Mouse (Mus musculus): ENCODE results near the gene Sycp3. TPM values are rescaled to one million over a fixed set of nuclear protein-coding genes. Genes with fewer than 3 reads are reported as not detected.
A peak's percentile ranks its signal among the peaks of the same experiment; 100 is the strongest.

Sycp3 gene
- polyA plus RNA-seq, 1 experiment from 2014 or later, result 50.4 TPM

DNA sequence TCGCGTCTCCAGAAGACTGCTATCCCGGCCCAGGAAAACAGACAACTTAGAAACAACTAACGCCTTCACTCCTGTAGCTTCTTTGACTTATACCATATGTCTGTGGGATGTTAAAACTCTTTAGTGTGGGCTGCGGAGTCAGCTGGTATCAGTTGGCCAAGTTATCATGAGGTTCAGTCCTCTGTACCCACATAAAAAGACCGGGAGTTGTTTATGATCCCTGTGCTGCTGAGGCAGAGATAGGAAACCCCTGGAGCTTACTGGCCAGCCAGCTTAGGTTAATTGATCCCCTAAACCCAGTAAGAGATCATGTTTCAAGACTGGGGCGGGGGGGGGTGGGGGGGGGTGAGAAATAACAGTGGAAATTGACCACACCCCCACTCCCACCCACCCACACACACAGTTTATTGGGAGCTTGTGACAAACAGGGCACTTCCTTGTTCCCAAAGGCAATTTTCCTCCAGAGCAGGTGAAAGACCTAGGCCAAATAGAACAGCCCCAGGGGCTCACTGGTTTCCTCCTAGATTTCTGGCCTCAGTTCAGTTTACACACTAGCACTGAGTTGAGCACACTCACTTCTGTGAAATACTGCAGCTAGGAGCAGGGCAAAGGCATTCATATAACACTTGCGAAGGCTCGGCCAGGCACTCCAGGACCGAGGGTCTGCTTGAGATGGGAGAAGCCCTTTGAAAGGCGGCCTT, 37.6 kb downstream of the Sycp3 start:
- WGBS, result 35% methylated on average over 11 of the region's 11 CpGs
- TF ChIP-seq CTCF (IDR thresholded peaks at IDR 0.05; ENCODE audit: low read depth), result no peak
- Histone ChIP-seq H3K27ac (ENCODE audit: low read depth, low read length) (peak overlapping the region; percentile 75), H3K9ac (ENCODE audit: low read depth, low read length) (no peak overlapping the region), H3K4me2 (replicated peaks; ENCODE audit: low read depth) (peak overlapping the region; percentile 49), H3K27me3 (replicated peaks; ENCODE audit: control insufficient read depth, insufficient read depth, low read length) (no peaks in the 10 kb centered on the region), H3K4me3 (ENCODE audit: low read depth, low read length) (no peak overlapping the region), H3K9me3 (ENCODE audit: control insufficient read depth) (no peaks in the 10 kb centered on the region), H3K36me3 (ENCODE audit: control insufficient read depth, insufficient read depth) (no peaks in the 10 kb centered on the region), H3K4me1 (replicated peaks; ENCODE audit: control insufficient read depth, insufficient read depth, low read length) (no peaks in the 10 kb centered on the region)
- peak; percentile 55 for ATAC-seq

- peak overlapping the region; percentile 91 for H3K4me3 ChIP-seq (ENCODE audit: low read depth, low read length)
- ATAC-seq, result no peak
- WGBS, result 45% methylated on average over 5 of the region's 5 CpGs
- H3K9ac ChIP-seq (ENCODE audit: low read depth, low read length), result 0 out of 2 replicates have a peak overlapping the region, but pooled peaks have one; percentile 38
- H3K27me3 ChIP-seq (replicated peaks; ENCODE audit: control insufficient read depth, insufficient read depth, low read length), result no peaks in the 10 kb centered on the region
- no peaks in the 10 kb centered on the region for H3K36me3 ChIP-seq (ENCODE audit: control insufficient read depth, insufficient read depth)
- H3K4me1 ChIP-seq (replicated peaks; ENCODE audit: control insufficient read depth, insufficient read depth, low read length), result 0 out of 2 replicates have a peak, but pooled peaks cover 3% of the 10 kb centered on the region
- H3K4me2 ChIP-seq (replicated peaks; ENCODE audit: low read depth), result peak overlapping the region; percentile 77
- H3K27ac ChIP-seq (ENCODE audit: low read depth, low read length), result peak overlapping the region; percentile 95; the same call in 1 of the 2 replicates
- no peak for TF ChIP-seq CTCF (IDR thresholded peaks at IDR 0.05; ENCODE audit: low read depth)
- H3K9me3 ChIP-seq (ENCODE audit: control insufficient read depth), result no peaks in the 10 kb centered on the region
Observed at GRCm38 (mm10) chr10:88499993-88500392, 40.6 kb downstream of the Sycp3 start.

DNA sequence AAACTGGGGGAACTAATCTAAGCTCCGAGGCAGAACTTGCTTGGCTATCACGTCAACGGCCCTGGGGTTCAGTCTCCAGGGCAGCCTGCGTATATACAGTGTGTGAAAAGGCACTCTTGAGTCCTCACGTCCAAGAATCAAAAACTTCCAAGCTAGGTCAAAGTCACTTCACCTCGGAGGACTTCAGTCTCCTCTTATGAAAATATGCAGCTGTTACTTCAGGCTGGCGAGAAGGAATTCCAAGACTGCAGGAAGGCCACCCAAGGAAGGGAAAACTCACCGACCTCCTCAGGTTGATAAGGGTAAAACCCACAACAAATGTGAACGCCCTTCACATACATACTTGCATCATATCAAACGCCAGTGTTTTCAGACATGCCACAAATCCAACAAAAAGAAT, 42.0 kb downstream of the Sycp3 start:
- WGBS, result 30% methylated on average over 10 of the region's 10 CpGs
- Histone ChIP-seq H3K9ac (ENCODE audit: low read depth, low read length) (peak overlapping the region; percentile 48), H3K4me1 (replicated peaks; ENCODE audit: control insufficient read depth, insufficient read depth, low read length) (peaks cover 9% of the 10 kb centered on the region), H3K9me3 (ENCODE audit: control insufficient read depth) (no peaks in the 10 kb centered on the region), H3K27me3 (replicated peaks; ENCODE audit: control insufficient read depth, insufficient read depth, low read length) (no peaks in the 10 kb centered on the region), H3K4me3 (ENCODE audit: low read depth, low read length) (peak overlapping the region; percentile 91), H3K27ac (ENCODE audit: low read depth, low read length) (peak overlapping the region; percentile 95; the same call in 1 of the 2 replicates), H3K36me3 (ENCODE audit: control insufficient read depth, insufficient read depth) (no peaks in the 10 kb centered on the region), H3K4me2 (replicated peaks; ENCODE audit: low read depth) (peak overlapping the region; percentile 77)
- no peak for ATAC-seq
- TF ChIP-seq CTCF (IDR thresholded peaks at IDR 0.05; ENCODE audit: low read depth), result no peak

DNA sequence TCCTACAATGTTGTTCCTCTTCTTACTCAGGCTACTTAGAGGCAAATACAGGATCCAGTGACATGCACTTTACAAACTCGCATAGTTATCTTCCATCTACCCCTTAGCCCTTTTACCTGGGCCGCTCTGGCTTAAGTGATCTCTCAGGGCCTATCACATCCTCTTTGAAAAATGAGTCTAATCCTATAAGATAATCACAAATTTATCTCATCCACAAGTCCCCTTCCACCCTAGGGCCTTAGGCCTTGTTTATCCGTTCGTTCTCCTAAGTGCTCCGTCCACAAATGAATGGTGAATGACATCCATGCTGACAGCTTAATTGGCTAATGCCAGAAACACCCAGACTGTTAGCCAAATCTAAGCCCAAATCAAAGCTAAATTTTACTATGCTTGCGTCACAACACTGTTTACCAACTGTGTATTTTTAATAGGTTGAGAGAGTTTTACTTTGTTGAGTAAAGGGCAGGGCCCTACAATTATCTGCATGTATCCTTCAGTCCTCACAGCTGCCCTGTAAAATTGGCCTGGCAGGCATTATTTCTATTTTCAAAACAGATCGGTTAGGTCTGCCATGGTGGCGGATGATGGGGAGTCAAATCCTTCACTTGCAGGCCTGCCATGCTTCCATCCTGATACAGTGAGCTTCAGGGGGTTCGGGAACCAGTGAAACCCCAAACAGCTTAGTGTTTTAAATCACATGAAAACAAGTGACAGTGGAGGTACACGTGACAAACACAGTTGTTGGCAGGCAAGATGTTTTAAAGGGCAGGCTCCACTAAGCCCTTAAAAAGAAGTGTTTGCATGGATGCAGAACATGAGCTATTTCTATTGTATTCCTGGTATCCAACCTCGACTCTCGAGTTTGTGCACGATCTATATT, 42.8 kb downstream of the Sycp3 start:
- Histone ChIP-seq H3K27ac (ENCODE audit: low read depth, low read length) (peak overlapping the region; percentile 95; the same call in 1 of the 2 replicates), H3K27me3 (replicated peaks; ENCODE audit: control insufficient read depth, insufficient read depth, low read length) (no peaks in the 10 kb centered on the region), H3K4me1 (replicated peaks; ENCODE audit: control insufficient read depth, insufficient read depth, low read length) (peaks cover 14% of the 10 kb centered on the region), H3K36me3 (ENCODE audit: control insufficient read depth, insufficient read depth) (no peaks in the 10 kb centered on the region), H3K4me3 (ENCODE audit: low read depth, low read length) (peak overlapping the region; percentile 91), H3K4me2 (replicated peaks; ENCODE audit: low read depth) (peak overlapping the region; percentile 77), H3K9me3 (ENCODE audit: control insufficient read depth) (no peaks in the 10 kb centered on the region), H3K9ac (ENCODE audit: low read depth, low read length) (peak overlapping the region; percentile 48)
- ATAC-seq, result no peak
- 44% methylated on average over 13 of the region's 13 CpGs for WGBS
- no peak for TF ChIP-seq CTCF (IDR thresholded peaks at IDR 0.05; ENCODE audit: low read depth)

- no peaks in the 10 kb centered on the region for H3K36me3 ChIP-seq (ENCODE audit: control insufficient read depth, insufficient read depth)
- no peak for ATAC-seq
Observed at GRCm38 (mm10) chr10:88502919-88503318, 43.5 kb downstream of the Sycp3 start.

More at GRCm38 (mm10) chr10:88502919-88503318, 43.5 kb downstream of the Sycp3 start:
- 21% methylated on average over 4 of the region's 4 CpGs for WGBS
- no peaks in the 10 kb centered on the region for H3K27me3 ChIP-seq (replicated peaks; ENCODE audit: control insufficient read depth, insufficient read depth, low read length)
- peaks cover 14% of the 10 kb centered on the region for H3K4me1 ChIP-seq (replicated peaks; ENCODE audit: control insufficient read depth, insufficient read depth, low read length)
- peak overlapping the region; percentile 95 for H3K27ac ChIP-seq (ENCODE audit: low read depth, low read length)
- no peak for TF ChIP-seq CTCF (IDR thresholded peaks at IDR 0.05; ENCODE audit: low read depth)
- peak overlapping the region; percentile 96 for H3K9ac ChIP-seq (ENCODE audit: low read depth, low read length)
- peak overlapping the region; percentile 91 for H3K4me3 ChIP-seq (ENCODE audit: low read depth, low read length)
- H3K4me2 ChIP-seq (replicated peaks; ENCODE audit: low read depth), result peak overlapping the region; percentile 77
- no peaks in the 10 kb centered on the region for H3K9me3 ChIP-seq (ENCODE audit: control insufficient read depth)

Data from intestine, postnatal 0 days (tissue).